Mouse (Mus musculus): Measurements from ENCODE around the gene Fggy. TPM values are rescaled to one million over a fixed set of nuclear protein-coding genes. Genes with fewer than 3 reads are reported as not detected.

Gene Fggy
- total RNA-seq, 1 experiment from 2014 or later = 78.2 TPM

GRCm38 (mm10) chr4:95906141-95906540, 348.8 kb downstream of the Fggy start:
- DNase-seq = no peak

- DNase-seq = no peak
Measured at GRCm38 (mm10) chr4:95909689-95910654, 352.7 kb downstream of the Fggy start.

DNA sequence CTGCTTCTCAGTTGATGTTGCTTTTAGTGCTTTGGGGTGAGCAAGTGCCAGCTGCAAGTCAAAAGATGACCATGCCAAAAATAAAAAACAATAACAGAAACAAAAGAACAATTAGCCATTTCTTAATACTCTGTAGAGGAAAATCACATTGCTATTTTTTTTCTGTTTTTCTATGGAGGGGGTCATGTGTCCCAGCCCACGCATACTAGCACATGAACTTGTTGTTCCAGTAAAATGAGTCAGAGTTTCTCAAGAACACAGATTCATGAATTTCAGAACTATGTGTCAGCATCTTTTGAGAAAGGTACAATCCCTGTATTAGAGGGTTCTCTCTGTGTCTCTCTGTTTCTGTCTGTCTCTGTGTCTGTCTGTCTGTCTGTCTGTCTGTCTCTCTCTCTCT, 355.7 kb downstream of the Fggy start:
- no peak for DNase-seq

DNA sequence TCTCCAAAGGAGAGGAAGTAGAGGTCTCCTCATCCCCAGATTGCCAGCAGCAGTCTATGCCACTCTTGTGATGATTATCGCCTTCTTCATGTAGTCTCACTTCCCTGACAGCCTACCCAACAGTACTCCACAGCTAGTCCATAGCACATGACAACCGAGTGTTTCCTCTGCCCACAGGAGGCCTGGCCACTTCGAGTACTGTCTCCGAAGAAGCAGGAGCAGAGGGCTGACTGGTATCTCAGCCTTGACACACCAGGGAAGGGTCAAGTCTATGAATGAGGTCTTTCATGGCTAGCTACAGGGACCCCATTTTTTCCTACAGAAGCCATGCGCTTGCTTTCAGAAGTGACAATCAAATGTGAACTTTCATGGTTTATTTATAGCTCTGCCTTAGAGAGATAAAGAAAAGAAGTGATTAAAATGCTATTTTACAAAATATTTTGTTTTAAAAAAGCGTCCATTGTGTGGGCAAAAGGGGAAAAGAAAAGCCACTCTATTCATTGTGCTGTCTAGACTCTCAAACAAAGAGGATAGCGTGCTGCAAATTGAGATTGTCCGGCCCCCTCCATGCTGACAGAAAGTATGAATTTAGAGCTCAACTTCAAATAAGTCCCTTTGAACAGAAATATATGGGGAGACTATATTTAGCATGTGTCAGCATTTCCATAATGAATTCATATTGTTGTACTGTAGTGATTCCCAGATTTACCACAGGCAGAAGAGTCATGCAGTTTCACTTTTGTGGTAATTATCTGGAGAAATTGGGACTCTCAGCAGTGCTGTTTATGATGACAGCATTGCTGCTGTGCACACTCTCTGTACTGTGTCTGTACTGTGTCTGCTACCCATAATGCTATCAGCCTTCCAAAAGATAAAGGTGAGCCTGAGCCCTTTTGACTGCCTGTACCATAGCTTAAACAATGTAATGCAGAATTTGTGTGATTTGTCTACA, 358.6 kb downstream of the Fggy start:
- DNase-seq = no peak

- no peak for DNase-seq
Measured at GRCm38 (mm10) chr4:95917703-95918102, 360.4 kb downstream of the Fggy start.

GRCm38 (mm10) chr4:95920448-95920847, 363.1 kb downstream of the Fggy start:
- DNase-seq = no peak

GRCm38 (mm10) chr4:95924210-95925184, 367.2 kb downstream of the Fggy start:
- peak; percentile 75 for DNase-seq

DNA sequence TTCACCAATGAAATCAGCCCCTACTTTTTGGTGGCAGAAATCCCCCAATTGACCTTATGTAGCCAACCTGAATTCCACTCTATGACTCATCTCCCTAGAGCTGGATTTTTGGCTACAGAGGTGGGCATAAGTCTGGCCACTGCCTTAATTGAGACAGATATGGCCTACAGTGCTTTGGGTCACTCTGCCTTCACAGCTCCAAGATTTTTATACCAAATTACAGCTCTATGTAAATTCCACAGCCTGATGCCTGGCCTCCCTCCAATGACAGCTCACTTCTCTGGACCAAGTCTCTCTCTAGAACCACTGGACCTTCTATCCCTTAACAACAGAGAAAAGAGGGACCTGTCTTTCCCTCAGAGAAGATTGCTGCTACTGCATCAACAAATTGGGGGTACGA, 371.5 kb downstream of the Fggy start:
- DNase-seq = no peak

DNA sequence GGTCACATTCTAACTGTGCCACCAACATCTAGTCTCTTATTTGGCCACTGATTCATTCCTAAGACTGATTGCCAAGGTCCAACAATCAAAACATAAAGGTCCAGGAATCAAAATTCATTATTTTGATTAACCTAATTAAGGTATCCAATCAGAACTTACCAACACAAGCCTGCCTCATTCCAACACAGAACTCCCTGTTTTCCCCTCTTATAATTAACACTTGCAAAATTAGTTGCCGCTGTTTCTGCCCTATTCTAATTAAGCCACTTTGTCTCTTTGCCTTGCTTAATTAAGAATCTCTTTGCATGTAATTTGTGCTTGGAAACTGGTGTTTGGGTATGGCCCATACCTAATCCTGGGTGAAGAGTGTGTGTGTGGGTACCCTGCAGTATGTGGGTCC, 372.6 kb downstream of the Fggy start:
- no peak for DNase-seq

DNA sequence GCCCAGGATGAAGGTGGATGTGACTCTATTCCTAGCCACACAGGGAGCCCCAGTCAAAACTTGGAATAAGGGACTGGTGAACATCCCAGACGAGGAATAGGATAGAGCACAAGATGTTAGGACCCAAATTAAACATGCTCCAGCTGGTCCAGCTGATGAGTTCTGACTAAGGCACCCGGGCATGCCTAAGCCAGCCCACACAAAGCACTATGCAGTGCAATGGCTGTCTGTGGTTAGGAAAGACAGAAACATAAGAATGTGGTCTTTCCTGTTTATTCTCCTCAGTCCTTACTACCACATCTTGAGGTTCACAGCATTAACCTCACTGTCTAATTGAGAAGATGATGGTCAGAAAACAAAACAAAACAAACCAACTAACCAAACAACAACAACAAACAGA, 374.0 kb downstream of the Fggy start:
- no peak for DNase-seq

- no peak for DNase-seq
Measured at GRCm38 (mm10) chr4:95933801-95934356, 376.6 kb downstream of the Fggy start.

GRCm38 (mm10) chr4:95934384-95935035, 377.2 kb downstream of the Fggy start:
- no peak for DNase-seq

- no peak for DNase-seq
Measured at GRCm38 (mm10) chr4:95938701-95939100, 381.4 kb downstream of the Fggy start.

DNA sequence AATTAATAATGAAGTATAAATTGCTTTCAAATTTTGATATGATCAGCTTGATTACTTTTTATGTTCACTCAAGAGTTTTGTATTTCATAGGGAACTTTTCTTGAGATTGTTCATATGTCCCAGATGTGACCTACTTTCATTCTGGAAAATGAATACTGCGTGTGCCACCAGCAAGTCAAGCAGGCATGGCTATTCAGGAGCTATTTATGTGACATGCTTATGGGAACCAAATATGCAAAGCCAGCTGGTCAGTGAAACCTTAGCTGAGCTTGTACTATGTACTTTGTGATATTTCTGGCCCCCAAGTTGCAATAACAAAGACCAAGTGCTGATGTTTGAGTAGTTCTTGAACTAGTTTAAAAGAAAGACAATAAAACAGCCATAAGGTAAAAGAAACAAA, 390.6 kb downstream of the Fggy start:
- no peak for DNase-seq

DNA sequence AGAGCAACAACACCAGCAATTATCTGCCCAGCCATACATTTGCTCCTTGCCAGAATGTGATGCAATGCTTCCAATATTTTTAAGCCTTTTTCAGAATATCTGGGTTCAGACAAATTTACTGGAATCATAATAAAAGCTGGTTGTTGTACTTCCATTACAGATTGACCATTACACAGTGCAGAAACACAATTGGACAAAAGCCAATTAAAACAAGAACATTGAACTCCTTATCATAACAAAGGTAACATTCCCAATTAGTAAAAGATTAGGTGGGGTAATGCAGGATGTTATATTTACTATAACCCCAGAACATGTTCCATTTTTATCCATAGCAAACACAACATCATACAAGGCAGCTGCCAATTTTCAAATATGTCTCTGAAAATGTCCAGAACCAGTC, 396.0 kb downstream of the Fggy start:
- no peak for DNase-seq

GRCm38 (mm10) chr4:95966928-95967724, 409.8 kb downstream of the Fggy start, which contains the start of gene Hook1:
Gene Hook1 (plus strand): TSS chr4:95967240.
- DNase-seq = peak; percentile 94

All from adrenal gland, postnatal 25 days (tissue).